Mouse (Mus musculus) G1E (cell line): ENCODE results near the gene Cfap73.

Source experiments
- CTCF ChIP-seq: IDR thresholded peaks from 2 replicates; pipeline ENCODE4 v1.5.1; 2012; ENCODE audit warnings: low read depth, low read length, inconsistent platforms, mixed read lengths
- GATA1 ChIP-seq: IDR thresholded peaks from 2 replicates; pipeline ENCODE4 v1.6.1; 2012; ENCODE audit warnings: borderline replicate concordance, low read length, inconsistent platforms, mixed read lengths
- TAL1 ChIP-seq: conservative IDR thresholded peaks from 2 replicates; pipeline ENCODE4 v1.6.1; 2012; ENCODE audit warnings: low read depth, low read length, inconsistent platforms, mixed read lengths

DNA sequence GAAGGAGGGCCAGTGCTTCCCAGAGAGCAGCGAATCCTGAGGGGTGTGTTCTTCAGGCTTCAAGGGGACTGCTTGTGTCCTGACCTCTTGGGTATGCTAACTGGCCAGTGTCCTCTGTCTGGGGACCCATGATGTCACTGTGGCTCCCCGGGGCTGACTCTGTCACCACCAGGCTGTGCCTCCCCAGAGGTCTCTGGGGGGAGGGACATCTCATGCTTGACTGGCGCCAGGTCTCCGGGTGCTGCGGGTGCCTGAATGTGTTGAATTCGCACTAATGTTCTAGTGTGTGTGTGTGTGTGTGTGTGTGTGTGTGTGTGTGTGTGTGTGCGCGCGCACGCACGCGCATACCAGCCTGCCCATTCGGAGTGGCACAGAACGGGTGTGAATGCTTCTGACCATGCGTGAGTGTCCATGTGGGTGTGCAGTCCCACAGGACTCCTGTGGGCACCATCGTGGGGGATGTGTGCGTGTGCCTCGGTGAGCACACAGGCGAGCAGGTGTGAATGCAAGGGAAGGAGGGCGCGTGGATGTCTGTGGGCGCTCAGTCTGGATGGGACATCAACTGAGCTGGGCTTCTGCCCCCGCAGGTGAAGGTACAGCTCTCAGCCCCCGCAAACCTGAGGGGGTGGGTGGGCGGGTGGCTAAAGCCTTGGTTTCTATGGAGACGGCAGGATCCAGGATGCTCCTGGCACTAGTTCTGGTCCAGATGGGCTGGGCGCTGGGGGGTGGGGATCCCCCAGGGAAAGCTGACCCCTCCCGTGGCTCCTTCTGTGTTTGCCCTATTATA lies 19.1 kb upstream of the Cfap73 start:
- TF ChIP-seq CTCF (no peak), GATA1 (no peak), TAL1 (no peak)
